Mouse (Mus musculus) thymus, adult 2 months (tissue): ENCODE results near the gene Ica1l.

Source experiments
- CTCF ChIP-seq: fragments of 200-500 bp; IDR thresholded peaks from 2 replicates; pipeline ENCODE4 v1.5.1; 2012; ENCODE audit warnings: mild to moderate bottlenecking, control low read depth, low read length, moderate library complexity, borderline replicate concordance; ENCODE audit not compliant: control insufficient read depth, poor library complexity, insufficient read depth; ENCODE audit errors: extremely low read depth
- POLR2A ChIP-seq: fragments of 200-500 bp; IDR thresholded peaks from 2 replicates; pipeline ENCODE4 v1.6.1; 2012; ENCODE audit warnings: mild to moderate bottlenecking, low read length, control low read depth, moderate library complexity; ENCODE audit not compliant: control insufficient read depth, poor library complexity, insufficient read depth; ENCODE audit errors: extremely low read depth

- TF ChIP-seq CTCF (no peak), POLR2A (no peak)
Observed at GRCm38 (mm10) chr1:60076411-60076810, 33.4 kb upstream of the Ica1l start.
